Mouse (Mus musculus) Muller cell, postnatal 12 days (primary cell): ENCODE data around the gene C4b.
"Not testable (repeated sequence)": the region's sequence is repeated elsewhere in the genome, so short reads cannot be mapped to it uniquely, and the experiment has no call there.

Source experiments
- DNase-seq: peaks from one replicate; pipeline ENCODE4 v3.0.0-alpha.2; 2015; ENCODE audit errors: inconsistent ontology term

The C4b gene

DNA sequence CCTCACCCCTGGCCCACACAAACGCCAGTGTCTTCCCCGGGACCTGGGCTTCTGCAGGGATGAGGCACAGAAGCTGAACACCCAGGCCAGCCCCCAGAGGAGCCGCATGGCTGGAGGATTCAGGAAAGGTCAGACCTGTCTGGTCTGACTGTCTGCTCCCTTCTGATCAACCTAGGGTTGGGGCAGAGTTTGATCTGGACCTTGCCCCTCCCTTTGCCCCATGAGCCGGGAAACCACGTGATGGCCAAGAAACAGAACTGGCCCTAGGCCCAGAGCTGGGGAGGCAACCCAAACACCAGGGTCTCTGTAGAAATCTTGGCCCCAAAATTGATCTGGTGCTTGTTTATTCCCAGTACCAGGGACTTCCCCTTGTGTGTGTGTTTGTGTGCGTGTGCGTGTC lies at the start of gene C4b:
Gene C4b, minus strand, starts transcription at position 164 of the 400 bp plus-strand sequence.
- no peak for DNase-seq

DNA sequence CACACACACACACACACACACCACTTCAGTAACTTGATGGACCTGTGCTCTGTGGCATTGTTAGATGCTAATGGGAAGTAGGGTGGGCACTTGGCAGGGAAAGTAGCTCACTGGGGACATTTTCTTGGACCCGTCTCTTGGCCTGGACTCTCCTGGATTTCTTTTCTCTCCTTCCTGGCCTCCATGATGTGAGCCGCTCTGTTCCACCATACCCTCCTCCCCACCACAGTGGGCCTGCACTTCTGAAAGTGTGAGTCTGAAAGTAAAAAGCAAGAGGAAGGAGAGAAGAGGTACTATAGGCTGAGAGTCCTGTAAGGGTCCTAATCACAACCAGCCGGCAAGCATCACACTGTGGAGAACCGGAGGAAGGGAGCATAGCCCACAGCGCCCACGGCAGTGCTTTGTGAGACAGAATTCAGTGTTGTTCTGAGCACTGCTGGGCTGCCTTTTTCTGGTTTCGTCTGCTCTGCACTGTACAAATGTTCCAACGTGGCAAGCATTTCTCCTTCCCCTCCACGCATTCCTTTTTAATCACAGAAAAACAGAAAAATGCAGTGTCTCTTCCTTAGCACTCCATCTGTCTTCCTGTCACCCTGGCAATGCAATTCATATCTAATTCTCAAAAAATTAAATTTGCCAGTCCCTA lies 34.1 kb upstream of the C4b start:
- DNase-seq: no peak

DNA sequence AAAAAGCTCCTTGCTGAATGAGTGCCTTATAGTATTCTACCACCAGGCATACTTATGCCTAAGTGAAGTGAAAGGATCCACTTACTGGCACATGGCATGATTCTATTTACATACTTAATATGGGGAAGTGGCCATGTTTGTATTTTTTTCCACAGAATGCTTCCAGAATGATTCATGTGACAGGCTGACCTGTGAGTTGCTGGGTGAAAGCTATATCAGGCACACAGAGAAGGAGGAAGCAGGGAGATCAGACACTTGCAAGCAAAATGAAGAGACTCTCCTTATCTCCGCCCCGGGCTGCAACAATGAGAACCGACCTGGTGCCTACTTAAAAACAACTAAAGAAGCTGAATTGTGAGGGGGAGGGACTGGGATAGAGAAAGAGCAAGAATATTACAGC lies 17.8 kb upstream of the C4b start:
- no peak for DNase-seq

DNA sequence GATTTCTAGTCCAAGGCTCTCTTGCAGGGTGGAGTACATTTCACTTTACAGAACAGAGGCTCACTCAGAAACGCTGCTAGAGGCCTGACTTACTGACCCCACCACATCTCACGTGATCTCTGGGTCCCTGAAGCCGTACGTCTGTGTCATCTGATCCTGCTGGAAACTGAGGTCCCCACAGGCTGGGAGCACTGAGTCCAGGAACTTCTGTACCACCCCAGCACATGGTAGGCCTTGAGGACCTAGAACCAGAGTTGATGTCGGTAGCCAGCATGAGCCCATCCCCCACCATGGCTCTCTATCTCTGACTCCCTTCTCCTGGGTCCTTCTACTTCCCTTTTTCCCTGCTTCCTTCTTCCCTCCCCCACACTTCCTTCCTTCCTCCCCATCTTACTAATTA lies 2.8 kb upstream of the C4b start:
- DNase-seq: no peak

DNA sequence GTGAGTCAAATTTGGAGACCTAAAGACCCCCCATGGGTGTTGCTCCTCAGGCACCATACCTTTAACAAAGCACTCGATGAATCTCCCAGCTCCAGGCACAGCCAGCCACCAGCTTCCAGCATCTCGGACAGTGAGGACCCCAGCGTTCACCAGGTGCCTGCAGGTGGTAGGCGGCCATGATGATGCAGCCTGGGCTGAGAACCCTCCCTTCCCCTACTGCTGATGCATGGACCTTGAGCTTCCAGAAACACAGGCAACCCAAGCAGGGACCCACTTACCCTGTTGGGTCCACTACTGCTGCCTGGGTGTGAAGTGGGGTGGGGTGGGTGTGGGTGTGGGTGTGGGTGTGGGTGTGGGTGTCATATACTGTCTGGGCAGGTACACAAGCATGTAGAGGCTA lies 1.5 kb upstream of the C4b start:
- DNase-seq: not testable (repeated sequence)

- DNase-seq: not testable (repeated sequence)
These were observed 929 bp upstream of the C4b start for GRCm38 (mm10) chr17:34744611-34745010.

DNA sequence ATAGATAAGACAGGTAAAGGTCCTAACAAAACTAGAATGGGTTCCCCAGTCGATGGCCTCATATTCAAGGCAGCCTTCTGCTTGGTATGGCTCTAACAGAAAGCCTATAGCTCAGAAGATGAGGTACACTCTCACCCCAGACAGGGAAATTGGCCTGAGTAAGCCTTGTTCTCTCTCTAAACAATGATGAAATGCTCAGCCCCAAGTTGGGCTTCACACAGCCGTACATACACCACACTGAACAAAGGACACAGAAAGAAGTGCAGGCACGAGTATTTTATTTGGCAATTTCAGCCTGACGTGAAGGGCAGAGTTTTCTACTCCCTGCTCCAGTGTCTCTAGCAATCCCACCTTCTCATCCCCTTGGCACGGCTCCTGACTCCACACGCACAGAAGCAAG lies 524 bp upstream of the C4b start:
- no peak for DNase-seq

- no peak for DNase-seq
These were observed 3.4 kb downstream of the C4b start for GRCm38 (mm10) chr17:34740280-34740679.

DNA sequence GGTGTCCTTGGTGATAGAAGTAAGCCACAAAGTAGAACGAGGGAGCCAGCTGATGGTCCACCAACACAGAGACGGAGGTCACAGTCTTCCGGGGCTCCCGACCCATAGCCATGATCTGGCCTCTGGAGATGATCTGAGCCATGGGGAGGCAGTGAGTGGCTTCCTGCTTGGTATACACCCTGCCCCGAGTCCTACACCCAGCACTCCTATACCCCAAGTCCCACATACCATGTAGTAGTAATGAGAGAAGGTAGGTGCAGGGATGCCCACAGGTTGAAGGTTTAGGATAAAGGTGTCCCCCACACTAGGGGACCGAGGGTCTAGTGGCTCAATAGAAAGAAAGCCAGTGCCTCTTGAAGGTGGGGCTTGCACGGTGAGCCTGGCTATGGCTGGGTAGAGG lies 4.0 kb downstream of the C4b start:
- DNase-seq: not testable (repeated sequence)

GRCm38 (mm10) chr17:34737466-34737865 lies 6.2 kb downstream of the C4b start:
- not testable (repeated sequence) for DNase-seq

DNA sequence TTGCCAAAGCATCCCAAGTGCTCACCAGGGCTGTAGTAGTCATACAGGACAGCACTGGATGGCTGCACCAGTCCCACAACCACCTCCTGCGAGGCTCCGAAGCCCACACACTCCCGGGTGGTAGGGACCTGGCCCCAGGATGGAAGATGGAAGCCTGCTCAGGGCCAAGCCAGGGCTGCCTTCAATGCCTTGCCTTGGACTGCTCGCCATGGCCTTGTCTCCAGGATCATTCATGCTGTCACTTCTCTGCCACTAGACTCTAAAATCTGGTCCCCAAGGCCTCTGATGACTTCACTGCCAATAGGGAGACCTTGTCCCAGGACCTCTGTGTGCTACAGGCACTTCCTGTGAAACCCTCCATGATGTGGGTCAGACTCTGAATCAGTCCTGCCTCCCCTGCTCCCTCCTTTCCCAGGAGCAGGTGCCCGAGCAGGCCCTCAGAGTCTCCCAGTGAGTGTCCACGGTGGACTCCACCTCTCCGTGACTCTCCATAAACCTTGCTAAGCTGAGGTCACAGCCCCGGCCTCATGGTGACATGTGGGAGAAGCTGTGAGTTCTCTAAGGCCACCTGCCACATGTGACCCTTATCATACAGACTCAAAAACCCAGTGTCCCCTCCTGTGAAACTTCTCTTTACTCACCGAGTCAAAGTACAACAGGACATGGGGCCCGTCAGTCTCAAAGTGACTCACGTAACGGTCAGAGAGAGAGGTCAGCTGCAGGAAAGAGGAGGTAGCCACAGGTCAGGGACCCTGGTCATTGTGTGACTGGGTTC lies 13.7 kb downstream of the C4b start:
- not testable (repeated sequence) for DNase-seq

DNA sequence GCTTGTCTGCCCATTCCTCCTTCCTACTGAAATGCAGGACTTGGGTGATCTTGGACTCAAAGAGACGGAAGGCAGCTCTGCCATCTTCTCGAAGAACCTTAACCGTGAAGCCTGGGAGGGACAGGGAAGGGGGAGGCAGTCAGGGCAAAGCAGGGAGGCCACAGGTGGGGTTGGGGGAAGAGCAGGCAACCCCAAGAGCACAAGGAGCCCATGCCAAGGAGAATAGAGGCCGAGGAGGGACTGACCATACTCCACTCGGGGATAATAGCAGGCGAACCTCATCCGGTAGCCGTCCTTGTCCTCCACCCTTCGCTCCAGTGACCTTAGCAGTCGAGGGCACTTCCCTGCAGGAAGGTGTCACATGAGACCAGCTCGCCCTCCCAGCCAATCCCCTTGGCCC lies 14.5 kb downstream of the C4b start:
- not testable (repeated sequence) for DNase-seq

- DNase-seq: no peak
These were observed 15.8 kb downstream of the C4b start for GRCm38 (mm10) chr17:34727887-34728286.

GRCm38 (mm10) chr17:34723066-34723465 lies 20.6 kb downstream of the C4b start:
- DNase-seq: no peak

- not testable (repeated sequence) for DNase-seq
These were observed 21.4 kb downstream of the C4b start for GRCm38 (mm10) chr17:34722238-34722637.

- DNase-seq: not testable (repeated sequence)
These were observed 23.8 kb downstream of the C4b start for GRCm38 (mm10) chr17:34719886-34720285.

GRCm38 (mm10) chr17:34717401-34717800 lies 26.3 kb downstream of the C4b start:
- no peak for DNase-seq

GRCm38 (mm10) chr17:34716247-34716646 lies 27.4 kb downstream of the C4b start:
- DNase-seq: no peak

- DNase-seq: not testable (repeated sequence)
These were observed 28.2 kb downstream of the C4b start for GRCm38 (mm10) chr17:34715451-34715850.

DNA sequence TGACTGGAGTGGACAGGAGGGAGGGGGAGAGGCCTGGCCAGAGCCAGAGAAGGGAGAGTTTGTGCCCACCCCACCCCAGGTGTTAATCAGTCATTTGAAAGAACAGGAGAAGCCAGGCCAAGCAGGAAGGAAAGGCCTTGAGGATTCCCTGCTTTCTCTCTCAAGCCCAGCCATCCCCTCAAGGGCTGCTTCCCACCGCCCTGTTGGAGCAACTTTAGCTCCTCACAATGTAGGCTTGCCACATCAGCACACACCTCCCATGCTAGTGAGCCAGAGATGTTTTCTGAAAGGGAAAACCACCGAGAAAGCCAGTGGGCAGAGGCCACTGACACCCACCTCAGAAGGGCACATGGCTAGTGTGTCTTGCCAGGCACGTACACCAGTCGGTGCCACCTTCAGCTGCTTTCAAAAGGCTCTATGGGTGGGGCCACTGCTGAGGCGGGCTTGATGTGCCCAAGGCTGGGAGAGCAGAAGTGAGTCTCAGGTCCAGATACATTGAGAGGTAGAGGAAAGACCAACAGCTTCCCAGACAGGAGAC lies 28.7 kb downstream of the C4b start:
- DNase-seq: not testable (repeated sequence)

GRCm38 (mm10) chr17:34714181-34714907 lies 29.3 kb downstream of the C4b start:
- DNase-seq: not testable (repeated sequence)

GRCm38 (mm10) chr17:34712951-34713350 lies 30.7 kb downstream of the C4b start:
- peak; percentile 43 for DNase-seq
